Mouse (Mus musculus) MEL (cell line): Measurements from ENCODE around the gene Hs6st1.

Experiments
- CHD2 ChIP-seq: IDR thresholded peaks from 2 replicates; pipeline ENCODE4 v1.6.1; 2011; ENCODE audit warnings: low read length, improper control_type of control experiment
- CTCF ChIP-seq, 3 experiments: IDR thresholded peaks in 2 of 3; conservative IDR thresholded peaks in 1 of 3; 2 replicates each; pipeline ENCODE4 v1.5.1; 2011 to 2012; ENCODE audit warnings: low read length in 3 of 3, low read depth in 2 of 3, mild to moderate bottlenecking in 2 of 3, improper control_type of control experiment in 1 of 3, inconsistent platforms in 1 of 3, mixed read lengths in 1 of 3, moderate library complexity in 1 of 3; ENCODE audit not compliant: control insufficient read depth in 1 of 3, insufficient read depth in 1 of 3, poor library complexity in 1 of 3, severe bottlenecking in 1 of 3
- E2F4 ChIP-seq: IDR thresholded peaks from 2 replicates; pipeline ENCODE4 v1.6.1; 2011; ENCODE audit warnings: low read depth, low read length, improper control_type of control experiment, borderline replicate concordance
- GABPA ChIP-seq: IDR thresholded peaks from 2 replicates; pipeline ENCODE4 v1.6.1; 2012; ENCODE audit warnings: low read depth, mild to moderate bottlenecking, inconsistent platforms, low read length, improper control_type of control experiment, moderate library complexity
- MAFK ChIP-seq: IDR thresholded peaks from 2 replicates; pipeline ENCODE4 v1.6.1; 2011; ENCODE audit warnings: low read depth, mild to moderate bottlenecking, low read length, improper control_type of control experiment, borderline replicate concordance
- MEF2A ChIP-seq: IDR thresholded peaks from 2 replicates; pipeline ENCODE4 v1.6.1; 2014; ENCODE audit warnings: low read depth, mild to moderate bottlenecking, inconsistent platforms, low read length, improper control_type of control experiment; ENCODE audit not compliant: poor library complexity, insufficient replicate concordance, severe bottlenecking; ENCODE audit errors: extremely low read depth
- POLR2A ChIP-seq, 2 experiments: IDR thresholded peaks; 2 replicates each; pipeline ENCODE4 v1.6.1; 2011 to 2012; ENCODE audit warnings: low read length in 2 of 2, mild to moderate bottlenecking in 2 of 2, control low read depth in 1 of 2, improper control_type of control experiment in 1 of 2, low read depth in 1 of 2, moderate library complexity in 1 of 2; ENCODE audit not compliant: control insufficient read depth in 1 of 2, insufficient read depth in 1 of 2, poor library complexity in 1 of 2
- POLR2AphosphoS2 ChIP-seq: IDR thresholded peaks from 2 replicates; pipeline ENCODE4 v1.6.1; 2011; ENCODE audit warnings: low read length, improper control_type of control experiment
- RAD21 ChIP-seq: IDR thresholded peaks from 2 replicates; pipeline ENCODE4 v1.6.1; 2011; ENCODE audit warnings: mild to moderate bottlenecking, low read depth, low read length, improper control_type of control experiment
- TAL1 ChIP-seq: IDR thresholded peaks from 2 replicates; pipeline ENCODE4 v1.6.1; 2012; ENCODE audit warnings: mild to moderate bottlenecking, inconsistent platforms, low read length, moderate library complexity, mixed read lengths
- TCF12 ChIP-seq: IDR thresholded peaks from 2 replicates; pipeline ENCODE4 v1.6.1; 2014; ENCODE audit warnings: low read depth, mild to moderate bottlenecking, inconsistent platforms, low read length, improper control_type of control experiment, moderate library complexity
- USF1 ChIP-seq: IDR thresholded peaks from 2 replicates; pipeline ENCODE4 v1.6.1; 2014; ENCODE audit warnings: low read depth, mild to moderate bottlenecking, inconsistent platforms, low read length, improper control_type of control experiment, moderate library complexity

- TF ChIP-seq CTCF (IDR thresholded peaks at IDR 0.05 in 2 of 3, conservative IDR thresholded peaks at IDR 0.05 in 1 of 3; ENCODE audit: control insufficient read depth in 1 of 3, insufficient read depth in 1 of 3, low read depth in 2 of 3, low read length in 3 of 3, poor library complexity in 1 of 3, severe bottlenecking in 1 of 3): no peak
- TF ChIP-seq RAD21: no peak
- TF ChIP-seq POLR2A (IDR thresholded peaks at IDR 0.05; ENCODE audit: control insufficient read depth in 1 of 2, insufficient read depth in 1 of 2, low read depth in 1 of 2, low read length in 2 of 2, poor library complexity in 1 of 2): no peak
- no peak for TF ChIP-seq USF1
- TF ChIP-seq TCF12: no peak
- TF ChIP-seq MEF2A: no peak
- TF ChIP-seq E2F4: no peak
- no peak for TF ChIP-seq GABPA
- TF ChIP-seq CHD2: no peak
- no peak for TF ChIP-seq MAFK
- no peak for TF ChIP-seq TAL1
- TF ChIP-seq POLR2AphosphoS2: no peak
Observed at GRCm38 (mm10) chr1:36074197-36074596, 6.0 kb downstream of the Hs6st1 start.
